Mouse (Mus musculus): ENCODE data around the gene Txndc2. TPM values are rescaled to one million over a fixed set of nuclear protein-coding genes. Genes with fewer than 3 reads are reported as not detected.

The Txndc2 gene
- not detected in 2 replicates for polyA plus RNA-seq (2016; fragmentation: Nextera tagmentation; extraction: Ambion mirVana)

- Histone ChIP-seq H3K9me3 (replicated peaks) (no peaks in the 10 kb centered on the region), H3K36me3 (no peaks in the 10 kb centered on the region), H3K4me3 (no peak within 1 kb of the TSS), H3K4me1 (peaks cover 19% of the 10 kb centered on the region), H3K27ac (replicated peaks) (peak within 1 kb of the TSS; percentile 67), H3K27me3 (ENCODE audit: low read depth, poor library complexity, severe bottlenecking) (no peaks in the 10 kb centered on the region)
- DNase-seq (ENCODE audit: low spot score): no peak
- WGBS: 92% methylated on average over 11 of the region's 11 CpGs
These were observed at the start of gene Txndc2 for GRCm38 (mm10) chr17:65641734-65642218. Gene Txndc2 (minus strand): TSS chr17:65642168.

DNA sequence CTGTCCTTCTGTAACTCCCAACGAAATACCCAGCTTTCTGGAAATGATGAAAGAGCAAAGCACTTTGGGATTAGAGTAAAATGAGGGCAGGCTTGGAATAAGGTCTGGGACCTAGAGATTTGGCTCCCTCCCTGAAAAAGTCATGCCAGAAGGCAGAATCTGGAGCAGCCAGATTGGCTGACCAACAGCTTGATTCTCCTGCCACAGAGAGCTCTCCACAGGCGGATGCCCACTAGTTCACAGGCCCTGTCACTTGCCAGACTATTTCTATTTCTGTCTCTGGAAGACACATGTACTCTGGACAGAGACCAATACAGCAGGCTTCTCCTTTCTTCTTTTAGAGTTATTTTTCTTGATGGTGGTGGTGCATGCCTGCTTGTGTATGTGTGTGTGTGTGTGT, 41.8 kb upstream of the Txndc2 start:
- H3K27ac ChIP-seq (replicated peaks): no peak overlapping the region
- no peaks in the 10 kb centered on the region for H3K9me3 ChIP-seq (replicated peaks)
- H3K27me3 ChIP-seq (ENCODE audit: low read depth, poor library complexity, severe bottlenecking): no peaks in the 10 kb centered on the region
- no peak overlapping the region for H3K4me3 ChIP-seq
- DNase-seq (ENCODE audit: low spot score): no peak
- WGBS: 83% methylated on average over 2 of the region's 2 CpGs
- no peaks in the 10 kb centered on the region for H3K4me1 ChIP-seq
- no peaks in the 10 kb centered on the region for H3K36me3 ChIP-seq

DNA sequence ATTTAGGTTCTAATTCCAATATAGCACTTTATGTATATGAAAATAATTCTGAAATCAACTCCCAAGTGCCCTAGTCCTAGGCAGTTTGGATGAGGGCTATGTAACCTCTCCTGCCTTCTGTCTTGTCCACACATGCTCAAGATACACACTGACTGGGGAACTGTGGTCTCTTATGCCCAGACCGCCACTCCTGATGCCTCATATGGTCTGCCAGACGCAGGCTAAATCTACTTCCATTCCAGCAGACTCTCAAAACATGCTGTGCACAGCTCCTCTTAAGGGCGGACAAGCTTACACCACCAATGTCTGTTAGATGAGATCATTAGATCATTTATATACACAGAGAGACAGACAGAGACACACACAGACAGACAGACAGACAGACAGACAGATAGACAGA, 41.3 kb upstream of the Txndc2 start:
- WGBS: 80% methylated on average over 3 of the region's 3 CpGs
- Histone ChIP-seq H3K27me3 (ENCODE audit: low read depth, poor library complexity, severe bottlenecking) (no peaks in the 10 kb centered on the region), H3K4me1 (no peaks in the 10 kb centered on the region), H3K27ac (replicated peaks) (no peak overlapping the region), H3K9me3 (replicated peaks) (no peaks in the 10 kb centered on the region), H3K36me3 (no peaks in the 10 kb centered on the region), H3K4me3 (no peak overlapping the region)
- DNase-seq (ENCODE audit: low spot score): no peak

- H3K27me3 ChIP-seq (ENCODE audit: low read depth, poor library complexity, severe bottlenecking): no peaks in the 10 kb centered on the region
- no peaks in the 10 kb centered on the region for H3K9me3 ChIP-seq (replicated peaks)
- DNase-seq (ENCODE audit: low spot score): no peak
- WGBS: 92% methylated on average over 5 of the region's 5 CpGs
- H3K4me1 ChIP-seq: no peaks in the 10 kb centered on the region
- H3K36me3 ChIP-seq: no peaks in the 10 kb centered on the region
- H3K27ac ChIP-seq (replicated peaks): no peak overlapping the region
- no peak overlapping the region for H3K4me3 ChIP-seq
These were observed 40.2 kb upstream of the Txndc2 start for GRCm38 (mm10) chr17:65682071-65682680.

DNA sequence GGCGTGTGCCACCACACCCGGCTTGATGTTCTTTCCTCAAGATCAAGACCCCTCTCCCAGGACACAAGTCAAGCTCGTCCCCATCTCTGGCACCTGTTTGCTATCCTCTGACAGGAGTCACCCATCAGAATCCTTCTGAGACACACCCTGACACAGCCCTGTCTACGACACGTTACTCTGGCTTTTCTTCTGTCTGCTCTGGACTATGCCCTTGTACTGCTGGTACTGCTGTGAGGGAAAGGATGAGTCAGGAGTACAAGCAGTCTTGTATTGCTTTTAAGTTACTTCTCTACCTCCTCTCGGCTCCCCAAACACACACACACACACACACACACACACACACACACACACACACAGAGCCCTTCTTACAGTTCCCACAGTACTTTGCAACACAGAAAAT, 39.5 kb upstream of the Txndc2 start:
- Histone ChIP-seq H3K27me3 (ENCODE audit: low read depth, poor library complexity, severe bottlenecking) (no peaks in the 10 kb centered on the region), H3K36me3 (no peaks in the 10 kb centered on the region), H3K27ac (replicated peaks) (no peak overlapping the region), H3K4me3 (no peak overlapping the region), H3K4me1 (no peaks in the 10 kb centered on the region), H3K9me3 (replicated peaks) (no peaks in the 10 kb centered on the region)
- no peak for DNase-seq (ENCODE audit: low spot score)
- WGBS: 94% methylated on average over 6 of the region's 6 CpGs

- H3K36me3 ChIP-seq: no peaks in the 10 kb centered on the region
- H3K27me3 ChIP-seq (ENCODE audit: low read depth, poor library complexity, severe bottlenecking): no peaks in the 10 kb centered on the region
- no peaks in the 10 kb centered on the region for H3K4me1 ChIP-seq
- no peak for DNase-seq (ENCODE audit: low spot score)
- H3K4me3 ChIP-seq: no peak overlapping the region
- WGBS: 88% methylated on average over 2 of the region's 2 CpGs
- H3K27ac ChIP-seq (replicated peaks): no peak overlapping the region
- no peaks in the 10 kb centered on the region for H3K9me3 ChIP-seq (replicated peaks)
These were observed 38.9 kb upstream of the Txndc2 start for GRCm38 (mm10) chr17:65680801-65681412.

DNA sequence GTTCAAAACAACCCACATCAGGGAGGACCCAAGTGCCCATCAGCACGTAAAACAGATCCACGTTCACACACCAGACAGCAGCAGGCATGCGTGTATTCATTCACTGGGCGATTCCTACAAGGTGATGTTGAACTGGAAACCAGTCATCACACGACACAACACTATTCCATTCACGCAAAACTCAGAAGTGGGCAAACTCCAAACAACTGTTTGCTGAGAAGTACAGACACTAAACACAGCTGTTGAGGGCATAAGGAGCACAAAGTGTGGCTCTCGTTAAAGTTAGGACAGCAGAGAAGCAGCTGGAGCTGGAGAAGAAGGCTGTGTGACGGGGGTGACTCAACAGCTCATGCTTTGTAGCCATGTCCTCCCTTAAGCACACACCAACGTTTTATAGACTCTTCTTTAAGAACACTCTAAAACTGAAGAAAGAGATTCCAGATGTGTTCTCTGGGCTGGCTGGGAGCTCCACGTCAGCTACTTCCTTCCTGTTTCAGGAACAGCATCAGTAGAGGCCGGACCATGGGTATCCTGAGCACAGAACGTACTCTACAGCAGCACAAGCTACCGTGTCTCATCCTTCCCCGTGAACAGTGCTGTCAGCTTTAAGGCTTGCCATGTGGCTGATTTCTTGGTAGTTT, 38.0 kb upstream of the Txndc2 start:
- no peaks in the 10 kb centered on the region for H3K9me3 ChIP-seq (replicated peaks)
- no peak overlapping the region for H3K27ac ChIP-seq (replicated peaks)
- no peak for DNase-seq (ENCODE audit: low spot score)
- no peaks in the 10 kb centered on the region for H3K27me3 ChIP-seq (ENCODE audit: low read depth, poor library complexity, severe bottlenecking)
- no peaks in the 10 kb centered on the region for H3K4me1 ChIP-seq
- no peaks in the 10 kb centered on the region for H3K36me3 ChIP-seq
- H3K4me3 ChIP-seq: no peak overlapping the region
- 87% methylated on average over 14 of the region's 14 CpGs for WGBS

GRCm38 (mm10) chr17:65677742-65678141, 35.8 kb upstream of the Txndc2 start:
- WGBS: 94% methylated on average over 1 of the region's 1 CpGs
- Histone ChIP-seq H3K4me1 (no peaks in the 10 kb centered on the region), H3K4me3 (no peak overlapping the region), H3K9me3 (replicated peaks) (no peaks in the 10 kb centered on the region), H3K27me3 (ENCODE audit: low read depth, poor library complexity, severe bottlenecking) (no peaks in the 10 kb centered on the region), H3K36me3 (0 out of 2 replicates have a peak, but pooled peaks cover 4% of the 10 kb centered on the region), H3K27ac (replicated peaks) (no peak overlapping the region)
- DNase-seq (ENCODE audit: low spot score): no peak

DNA sequence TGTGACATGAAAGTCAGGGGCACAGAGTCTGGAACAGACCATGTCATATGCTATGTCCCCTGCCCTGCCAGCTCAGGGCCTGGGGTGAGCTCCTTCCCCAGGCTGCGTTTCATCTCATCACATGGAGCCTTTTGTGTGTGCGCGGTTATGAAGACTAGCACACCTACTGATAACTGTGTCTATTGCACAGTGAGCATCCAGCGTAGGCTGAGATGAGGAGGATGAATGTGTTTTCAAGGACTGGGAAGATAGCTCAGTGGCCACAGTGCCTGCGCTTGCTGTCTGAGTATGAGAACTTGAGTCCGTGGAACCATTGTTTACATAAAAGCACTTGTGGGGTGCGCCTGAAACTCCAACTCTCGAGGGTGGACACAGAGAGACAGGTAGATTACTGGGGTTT, 34.6 kb upstream of the Txndc2 start:
- Histone ChIP-seq H3K27me3 (ENCODE audit: low read depth, poor library complexity, severe bottlenecking) (no peaks in the 10 kb centered on the region), H3K4me1 (no peaks in the 10 kb centered on the region)
- WGBS: 96% methylated on average over 8 of the region's 8 CpGs

GRCm38 (mm10) chr17:65675985-65676384, 34.0 kb upstream of the Txndc2 start:
- Histone ChIP-seq H3K36me3 (0 out of 2 replicates have a peak, but pooled peaks cover 4% of the 10 kb centered on the region), H3K27ac (replicated peaks) (no peak overlapping the region), H3K4me3 (no peak overlapping the region), H3K4me1 (no peaks in the 10 kb centered on the region), H3K27me3 (ENCODE audit: low read depth, poor library complexity, severe bottlenecking) (no peaks in the 10 kb centered on the region), H3K9me3 (replicated peaks) (no peaks in the 10 kb centered on the region)
- 89% methylated on average over 3 of the region's 3 CpGs for WGBS
- no peak for DNase-seq (ENCODE audit: low spot score)

More for the DNA sequence above, 34.6 kb upstream of the Txndc2 start:
- Histone ChIP-seq H3K4me3 (no peak overlapping the region), H3K36me3 (0 out of 2 replicates have a peak, but pooled peaks cover 4% of the 10 kb centered on the region), H3K9me3 (replicated peaks) (no peaks in the 10 kb centered on the region), H3K27ac (replicated peaks) (no peak overlapping the region)
- no peak for DNase-seq (ENCODE audit: low spot score)

GRCm38 (mm10) chr17:65674710-65675171, 32.8 kb upstream of the Txndc2 start:
- Histone ChIP-seq H3K4me3 (no peak overlapping the region), H3K9me3 (replicated peaks) (no peaks in the 10 kb centered on the region), H3K27me3 (ENCODE audit: low read depth, poor library complexity, severe bottlenecking) (no peaks in the 10 kb centered on the region), H3K4me1 (no peaks in the 10 kb centered on the region), H3K36me3 (0 out of 2 replicates have a peak, but pooled peaks cover 4% of the 10 kb centered on the region), H3K27ac (replicated peaks) (no peak overlapping the region)
- 54% methylated on average over 1 of the region's 1 CpGs for WGBS
- DNase-seq (ENCODE audit: low spot score): no peak

DNA sequence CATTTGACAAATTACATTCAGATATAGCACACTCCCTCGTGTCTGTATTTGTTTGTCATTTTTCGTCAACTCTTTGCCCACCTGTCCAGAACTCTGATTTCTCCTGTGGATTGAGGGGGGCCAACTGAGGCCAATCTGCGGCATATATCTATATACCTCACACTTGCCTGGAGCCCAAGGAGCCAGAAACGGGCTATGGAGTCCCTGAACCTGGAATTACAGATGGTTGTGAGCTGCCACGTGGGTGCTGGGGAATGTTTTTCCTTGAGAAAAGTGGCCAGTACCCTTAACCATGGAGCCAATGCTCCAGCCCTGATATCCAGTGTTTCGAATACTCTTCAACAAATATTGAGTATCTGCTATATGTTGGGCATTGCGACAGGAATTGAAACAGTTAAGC, 31.0 kb upstream of the Txndc2 start:
- DNase-seq (ENCODE audit: low spot score): no peak
- no peaks in the 10 kb centered on the region for H3K27me3 ChIP-seq (ENCODE audit: low read depth, poor library complexity, severe bottlenecking)
- H3K9me3 ChIP-seq (replicated peaks): no peaks in the 10 kb centered on the region
- 92% methylated on average over 7 of the region's 7 CpGs for WGBS
- H3K4me3 ChIP-seq: no peak overlapping the region
- no peak overlapping the region for H3K27ac ChIP-seq (replicated peaks)
- 0 out of 2 replicates have a peak, but pooled peaks cover 4% of the 10 kb centered on the region for H3K36me3 ChIP-seq
- no peaks in the 10 kb centered on the region for H3K4me1 ChIP-seq

DNA sequence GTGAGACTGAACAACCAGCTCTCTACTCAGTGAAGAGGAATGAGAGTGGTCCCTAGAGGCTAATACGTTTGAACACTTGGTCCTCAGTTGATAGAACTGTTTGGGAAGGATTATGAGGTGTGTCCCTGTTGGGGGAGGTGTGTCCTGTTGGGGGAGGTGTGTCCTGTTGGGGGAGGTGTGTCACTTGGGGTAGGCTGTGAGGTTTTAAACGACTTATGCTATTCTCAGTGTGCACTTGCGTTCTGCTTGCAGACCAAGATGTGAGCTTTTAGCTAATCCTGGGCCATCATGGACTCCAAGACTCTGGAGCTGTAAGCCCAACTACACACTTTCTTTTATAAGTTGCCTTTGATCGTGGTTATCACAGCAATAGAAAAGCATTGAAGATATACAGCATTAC, 27.1 kb upstream of the Txndc2 start:
- no peak overlapping the region for H3K27ac ChIP-seq (replicated peaks)
- no peaks in the 10 kb centered on the region for H3K27me3 ChIP-seq (ENCODE audit: low read depth, poor library complexity, severe bottlenecking)
- no peaks in the 10 kb centered on the region for H3K4me1 ChIP-seq
- H3K36me3 ChIP-seq: 0 out of 2 replicates have a peak, but pooled peaks cover 4% of the 10 kb centered on the region
- no peak overlapping the region for H3K4me3 ChIP-seq
- no peaks in the 10 kb centered on the region for H3K9me3 ChIP-seq (replicated peaks)
- no peak for DNase-seq (ENCODE audit: low spot score)
- WGBS: 92% methylated on average over 4 of the region's 4 CpGs

Measured in midbrain, embryonic 10.5 days (tissue).